Mouse (Mus musculus) MEL (cell line): ENCODE data around the gene Gm20388.

Source experiments
- CTCF ChIP-seq, 3 experiments: IDR thresholded peaks in 2 of 3; conservative IDR thresholded peaks in 1 of 3; 2 replicates each; pipeline ENCODE4 v1.5.1; 2011 to 2012; ENCODE audit warnings: low read length in 3 of 3, low read depth in 2 of 3, mild to moderate bottlenecking in 2 of 3, improper control_type of control experiment in 1 of 3, inconsistent platforms in 1 of 3, mixed read lengths in 1 of 3, moderate library complexity in 1 of 3; ENCODE audit not compliant: control insufficient read depth in 1 of 3, insufficient read depth in 1 of 3, poor library complexity in 1 of 3, severe bottlenecking in 1 of 3
- EP300 ChIP-seq, 2 experiments: IDR thresholded peaks; 2 replicates each; pipeline ENCODE4 v1.6.1; 2011; ENCODE audit warnings: improper control_type of control experiment in 2 of 2, low read length in 2 of 2, low read depth in 1 of 2, mild to moderate bottlenecking in 1 of 2
- ETS1 ChIP-seq: IDR thresholded peaks from 2 replicates; pipeline ENCODE4 v1.6.1; 2012; ENCODE audit warnings: low read depth, mild to moderate bottlenecking, inconsistent platforms, low read length, improper control_type of control experiment, moderate library complexity
- MAX ChIP-seq: IDR thresholded peaks from 2 replicates; pipeline ENCODE4 v1.6.1; 2011; ENCODE audit warnings: low read length, improper control_type of control experiment
- MAZ ChIP-seq: IDR thresholded peaks from 2 replicates; pipeline ENCODE4 v1.6.1; 2012; ENCODE audit warnings: low read depth, mild to moderate bottlenecking, inconsistent platforms, low read length, improper control_type of control experiment
- NRF1 ChIP-seq: IDR thresholded peaks from 2 replicates; pipeline ENCODE4 v1.6.1; 2014; ENCODE audit warnings: low read depth, mild to moderate bottlenecking, inconsistent platforms, low read length, improper control_type of control experiment, moderate library complexity; ENCODE audit not compliant: poor library complexity, insufficient read depth, severe bottlenecking
- POLR2A ChIP-seq, 2 experiments: IDR thresholded peaks; 2 replicates each; pipeline ENCODE4 v1.6.1; 2011 to 2012; ENCODE audit warnings: low read length in 2 of 2, mild to moderate bottlenecking in 2 of 2, control low read depth in 1 of 2, improper control_type of control experiment in 1 of 2, low read depth in 1 of 2, moderate library complexity in 1 of 2; ENCODE audit not compliant: control insufficient read depth in 1 of 2, insufficient read depth in 1 of 2, poor library complexity in 1 of 2
- POLR2AphosphoS2 ChIP-seq: IDR thresholded peaks from 2 replicates; pipeline ENCODE4 v1.6.1; 2011; ENCODE audit warnings: low read length, improper control_type of control experiment
- TBP ChIP-seq: IDR thresholded peaks from 2 replicates; pipeline ENCODE4 v1.8.0; 2011; ENCODE audit warnings: low read depth, low read length, improper control_type of control experiment
- ZC3H11A ChIP-seq: IDR thresholded peaks from 2 replicates; pipeline ENCODE4 v1.6.1; 2012; ENCODE audit warnings: low read depth, mild to moderate bottlenecking, inconsistent platforms, low read length, improper control_type of control experiment

DNA sequence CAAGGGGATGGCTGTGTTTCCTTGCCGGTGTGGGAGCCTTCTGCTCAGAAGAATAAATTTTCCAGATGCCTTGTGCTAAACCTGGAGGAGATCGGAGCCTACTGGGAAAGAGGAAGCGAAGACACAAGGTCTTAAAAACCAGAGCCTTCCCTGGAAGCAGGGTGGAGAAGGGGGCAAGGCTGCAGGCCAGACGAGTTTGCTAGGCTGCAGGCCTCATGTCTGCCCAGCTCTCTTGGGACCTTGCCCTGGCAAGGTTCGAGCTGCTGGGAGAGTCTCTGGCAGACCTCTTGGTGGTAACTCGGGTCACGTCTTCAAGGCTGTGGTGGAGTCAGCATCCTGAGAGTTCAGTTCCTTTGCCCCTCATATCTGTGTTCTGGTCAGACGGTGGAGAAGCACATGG lies 324.2 kb downstream of the Gm20388 start:
- TF ChIP-seq TBP (no peak), POLR2AphosphoS2 (no peak), ZC3H11A (no peak), POLR2A (IDR thresholded peaks at IDR 0.05; ENCODE audit: control insufficient read depth in 1 of 2, insufficient read depth in 1 of 2, low read depth in 1 of 2, low read length in 2 of 2, poor library complexity in 1 of 2) (no peak), CTCF (IDR thresholded peaks at IDR 0.05 in 2 of 3, conservative IDR thresholded peaks at IDR 0.05 in 1 of 3; ENCODE audit: control insufficient read depth in 1 of 3, insufficient read depth in 1 of 3, low read depth in 2 of 3, low read length in 3 of 3, poor library complexity in 1 of 3, severe bottlenecking in 1 of 3) (no peak), MAZ (no peak), EP300 (IDR thresholded peaks at IDR 0.05; ENCODE audit: low read depth in 1 of 2, low read length in 2 of 2) (no peak), MAX (no peak), NRF1 (no peak), ETS1 (no peak)
